Mouse (Mus musculus): ENCODE results near the gene Olfr715.
"Not testable (repeated sequence)": the region's sequence is repeated elsewhere in the genome, so short reads cannot be mapped to it uniquely, and the experiment has no call there.

DNA sequence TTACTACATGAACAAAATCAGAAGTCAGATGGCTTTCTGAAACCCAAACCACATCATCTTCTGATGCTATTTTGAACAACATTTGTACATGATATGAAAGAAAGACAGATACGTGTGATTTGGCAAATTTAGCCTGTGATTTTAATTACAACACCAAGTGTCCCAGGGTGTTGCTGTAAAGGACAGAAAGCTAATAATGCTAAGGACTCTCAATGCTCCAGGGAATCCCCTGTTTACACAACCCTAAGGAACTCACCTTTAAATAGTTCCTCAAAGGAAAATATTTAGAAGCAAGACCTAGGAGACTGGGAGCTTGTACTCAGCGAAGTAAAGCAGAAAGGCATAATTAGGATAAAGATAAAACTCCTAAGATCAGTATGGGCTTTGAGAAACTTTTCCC lies 7.1 kb upstream of the Olfr715 start, which contains the start of gene Olfr716:
- TF ChIP-seq CTCF (IDR thresholded peaks at IDR 0.05; ENCODE audit: low read depth, low read length); POLR2A (IDR thresholded peaks at IDR 0.05; ENCODE audit: borderline replicate concordance, low read depth, low read length): not testable (repeated sequence)

Data from bone marrow macrophage, adult 2 months (primary cell).